Mouse (Mus musculus) lung, postnatal 0 days (tissue): ENCODE measurements around the gene P2ry6. TPM values are rescaled to one million over a fixed set of nuclear protein-coding genes. Genes with fewer than 3 reads are reported as not detected.

Experiments
- ATAC-seq: fragments of 200-750 bp; cut with Nextera tagmentation; 2 replicates; pipeline ENCODE4 v1.8.0; 2017; ENCODE audit warnings: moderate library complexity
- DNase-seq: peaks from one replicate; pipeline ENCODE4 v3.0.0-alpha.2; 2016; ENCODE audit warnings: low spot score
- H3K27ac ChIP-seq: fragments of 300-500 bp; sonication (generic); 2 replicates; pipeline ENCODE4 v1.5.1; 2014; ENCODE audit warnings: antibody characterized with exemption, mild to moderate bottlenecking, low read length, mixed read lengths
- H3K27me3 ChIP-seq: fragments of 300-500 bp; sonication (generic); replicated peaks from 2 replicates; pipeline ENCODE4 v1.6.1; 2014; ENCODE audit warnings: low read length, mixed read lengths; ENCODE audit not compliant: insufficient read depth
- H3K36me3 ChIP-seq: fragments of 300-500 bp; sonication (generic); 2 replicates; pipeline ENCODE4 v1.6.1; 2014; ENCODE audit warnings: low read length, mixed read lengths; ENCODE audit not compliant: insufficient read depth
- H3K4me1 ChIP-seq: fragments of 300-500 bp; sonication (generic); 2 replicates; pipeline ENCODE4 v1.6.1; 2014; ENCODE audit warnings: antibody characterized with exemption, low read depth, low read length, mixed read lengths; ENCODE audit not compliant: insufficient read depth
- H3K4me2 ChIP-seq: fragments of 300-500 bp; sonication (generic); replicated peaks from 2 replicates; pipeline ENCODE4 v1.6.1; 2014; ENCODE audit warnings: low read depth, mild to moderate bottlenecking, low read length, moderate library complexity, mixed read lengths
- H3K4me3 ChIP-seq: fragments of 300-500 bp; sonication (generic); 2 replicates; pipeline ENCODE4 v1.5.1; 2014; ENCODE audit warnings: low read depth, low read length
- H3K9ac ChIP-seq: fragments of 300-500 bp; sonication (generic); replicated peaks from 2 replicates; pipeline ENCODE4 v1.6.1; 2014; ENCODE audit warnings: low read depth, mild to moderate bottlenecking
- H3K9me3 ChIP-seq: fragments of 300-500 bp; sonication (generic); 2 replicates; pipeline ENCODE4 v1.6.1; 2016; ENCODE audit warnings: low read length, mixed read lengths
- CTCF ChIP-seq: IDR thresholded peaks from 2 replicates; pipeline ENCODE4 v1.5.1; 2016; ENCODE audit warnings: antibody characterized with exemption, mild to moderate bottlenecking
- EP300 ChIP-seq: IDR thresholded peaks from 2 replicates; pipeline ENCODE4 v1.6.1; 2016; ENCODE audit warnings: antibody characterized with exemption, mild to moderate bottlenecking, control low read depth
- WGBS: fragments of 180-500 bp; shearing (Covaris S2); extraction: QIAGEN DNeasy Blood & Tissue Kit; methylation state at CpG from one replicate; pipeline ENCODE4 v1.1.7; 2014; 5-methylcytosine and 5-hydroxymethylcytosine counted together
- polyA plus RNA-seq: library from polyadenylated mRNA; unstranded; fragments of >200 nt; fragmentation: Nextera tagmentation; extraction: Ambion mirVana; gene quantifications from 2 replicates; pipeline ENCODE4 v1.2.1, GENCODE M21; 2015

Gene P2ry6
- polyA plus RNA-seq, 1 experiment from 2014 or later: 9.9 TPM

DNA sequence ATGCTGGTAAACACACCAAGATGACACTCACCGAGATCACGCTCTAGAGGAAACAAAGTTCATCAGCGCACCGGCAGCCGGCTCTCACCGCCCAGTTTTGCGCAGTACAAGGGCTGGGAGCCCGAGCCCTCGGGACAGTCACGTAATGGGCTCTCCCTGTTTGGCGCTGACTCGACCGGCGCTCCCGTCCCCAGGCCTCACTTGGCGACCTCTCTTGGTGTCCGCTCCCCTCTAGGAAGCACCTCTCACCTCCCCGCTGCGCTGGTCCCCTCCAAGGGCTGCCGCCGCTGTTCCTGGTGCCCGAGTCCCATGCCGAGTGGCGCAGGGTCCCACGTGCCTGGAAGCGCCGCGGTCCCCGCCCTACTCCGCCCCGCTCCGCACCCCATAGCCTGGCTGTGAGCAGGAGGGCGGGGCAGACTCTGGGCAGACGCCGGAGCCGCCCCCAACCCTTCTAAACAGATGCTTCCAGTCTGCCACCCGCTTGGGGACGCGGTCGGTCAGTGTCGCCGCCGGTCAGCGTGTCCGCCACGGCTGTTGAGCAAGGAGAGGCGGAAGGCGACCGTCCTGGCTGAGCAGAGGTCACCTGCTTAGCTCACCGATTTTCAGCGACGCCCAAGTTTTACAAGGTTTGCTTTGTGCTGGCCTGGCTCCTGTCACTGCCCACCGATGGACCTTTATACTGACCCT is 37.4 kb upstream of the P2ry6 start:
- ATAC-seq: peak; percentile 98
- Histone ChIP-seq H3K4me3 (peak overlapping the region; percentile 55), H3K9ac (peak overlapping the region; percentile 36), H3K27ac (peak overlapping the region; percentile 34), H3K9me3 (no peaks in the 10 kb centered on the region), H3K4me2 (peak overlapping the region; percentile 87), H3K27me3 (no peaks in the 10 kb centered on the region), H3K4me1 (no peaks in the 10 kb centered on the region), H3K36me3 (no peaks in the 10 kb centered on the region)
- DNase-seq: peak; percentile 92
- under 1% methylated on average over 51 of the region's 53 CpGs for WGBS
- peak; percentile 11 for TF ChIP-seq CTCF
- TF ChIP-seq EP300: no peak

DNA sequence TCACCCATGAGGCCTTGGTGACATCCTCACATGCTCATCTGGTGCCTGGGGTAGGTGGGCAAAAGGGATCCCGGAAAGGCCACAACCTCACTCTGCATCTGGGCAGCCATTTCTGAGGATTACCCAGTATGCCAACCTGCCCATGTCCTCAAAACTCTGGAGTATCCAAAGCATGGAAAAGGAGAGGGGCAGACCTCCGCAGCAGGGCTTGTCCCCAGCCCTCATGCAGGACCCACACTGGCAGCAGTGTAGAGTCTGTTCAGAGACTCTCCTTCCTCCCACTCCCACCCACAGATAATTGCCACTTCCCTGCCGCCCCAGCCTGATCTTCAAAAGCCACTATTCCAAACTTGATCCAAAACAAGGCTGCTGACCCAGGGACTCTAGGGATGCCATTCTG is 36.3 kb upstream of the P2ry6 start:
- H3K9ac ChIP-seq: no peak overlapping the region
- no peak for TF ChIP-seq CTCF
- TF ChIP-seq EP300: no peak
- no peaks in the 10 kb centered on the region for H3K36me3 ChIP-seq
- H3K27me3 ChIP-seq: no peaks in the 10 kb centered on the region
- no peaks in the 10 kb centered on the region for H3K9me3 ChIP-seq
- H3K4me2 ChIP-seq: peak overlapping the region; percentile 87
- DNase-seq (no peak), ATAC-seq (no peak)
- H3K27ac ChIP-seq: no peak overlapping the region
- no peaks in the 10 kb centered on the region for H3K4me1 ChIP-seq
- 60% methylated on average over 3 of the region's 3 CpGs for WGBS
- peak overlapping the region; percentile 55 for H3K4me3 ChIP-seq

DNA sequence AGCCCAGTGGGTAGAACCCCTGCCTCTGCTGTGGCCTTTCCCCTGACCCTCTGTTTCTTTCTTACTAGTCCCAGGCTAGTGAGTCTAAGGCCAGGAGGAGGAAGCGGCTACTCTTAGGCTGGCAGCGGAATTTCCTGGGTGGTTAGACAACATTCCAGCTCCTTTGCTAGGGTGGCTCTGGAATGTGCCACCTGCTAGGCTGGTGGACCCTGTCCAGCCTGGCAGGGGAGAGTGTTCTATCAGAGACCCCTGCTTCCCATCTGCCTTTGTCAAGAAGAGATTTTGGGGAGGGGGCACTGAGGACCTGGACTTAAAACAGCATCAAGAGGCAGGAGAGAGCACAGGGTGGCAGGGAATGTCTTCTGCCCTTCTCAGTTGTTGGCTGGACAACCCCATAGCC is 31.8 kb upstream of the P2ry6 start:
- ATAC-seq (peak; percentile 63), DNase-seq (peak; percentile 63)
- WGBS: 67% methylated on average over 2 of the region's 2 CpGs
- no peak overlapping the region for H3K4me2 ChIP-seq
- H3K27ac ChIP-seq: 0 out of 2 replicates have a peak overlapping the region, but pooled peaks have one; percentile 0
- TF ChIP-seq EP300 (peak; percentile 44; the same call in 1 of the 2 replicates), CTCF (no peak)
- no peaks in the 10 kb centered on the region for H3K36me3 ChIP-seq
- H3K27me3 ChIP-seq: no peaks in the 10 kb centered on the region
- H3K9me3 ChIP-seq: no peaks in the 10 kb centered on the region
- H3K9ac ChIP-seq: no peak overlapping the region
- H3K4me1 ChIP-seq: 0 out of 2 replicates have a peak, but pooled peaks cover 3% of the 10 kb centered on the region
- H3K4me3 ChIP-seq: no peak overlapping the region

DNA sequence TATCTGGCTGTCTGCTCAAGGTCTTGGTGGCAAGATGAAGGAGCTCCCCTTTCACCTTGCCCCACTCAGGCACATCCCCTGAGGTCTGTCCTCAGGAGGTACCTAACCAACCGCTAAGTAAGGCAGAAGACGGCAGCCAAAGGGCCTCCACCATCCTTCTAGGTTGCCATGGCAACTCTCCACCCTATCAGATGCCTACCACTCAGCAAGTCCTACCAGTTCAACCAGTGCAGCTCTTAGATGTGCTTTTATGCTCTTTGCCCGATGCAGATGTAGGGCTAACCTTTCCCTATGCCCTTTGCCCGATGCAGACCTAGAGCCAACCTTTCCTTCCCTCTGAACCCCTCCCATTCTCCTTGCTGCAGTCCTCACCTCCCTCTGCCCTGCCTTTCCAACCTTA is 30.7 kb upstream of the P2ry6 start:
- no peak overlapping the region for H3K9ac ChIP-seq
- no peaks in the 10 kb centered on the region for H3K36me3 ChIP-seq
- H3K4me2 ChIP-seq: no peak overlapping the region
- no peak for DNase-seq
- H3K27me3 ChIP-seq: no peaks in the 10 kb centered on the region
- WGBS: 47% methylated on average over 4 of the region's 4 CpGs
- no peak for ATAC-seq
- no peak overlapping the region for H3K4me3 ChIP-seq
- H3K27ac ChIP-seq: no peak overlapping the region
- no peaks in the 10 kb centered on the region for H3K9me3 ChIP-seq
- H3K4me1 ChIP-seq: 0 out of 2 replicates have a peak, but pooled peaks cover 3% of the 10 kb centered on the region
- TF ChIP-seq CTCF (no peak), EP300 (no peak)

DNA sequence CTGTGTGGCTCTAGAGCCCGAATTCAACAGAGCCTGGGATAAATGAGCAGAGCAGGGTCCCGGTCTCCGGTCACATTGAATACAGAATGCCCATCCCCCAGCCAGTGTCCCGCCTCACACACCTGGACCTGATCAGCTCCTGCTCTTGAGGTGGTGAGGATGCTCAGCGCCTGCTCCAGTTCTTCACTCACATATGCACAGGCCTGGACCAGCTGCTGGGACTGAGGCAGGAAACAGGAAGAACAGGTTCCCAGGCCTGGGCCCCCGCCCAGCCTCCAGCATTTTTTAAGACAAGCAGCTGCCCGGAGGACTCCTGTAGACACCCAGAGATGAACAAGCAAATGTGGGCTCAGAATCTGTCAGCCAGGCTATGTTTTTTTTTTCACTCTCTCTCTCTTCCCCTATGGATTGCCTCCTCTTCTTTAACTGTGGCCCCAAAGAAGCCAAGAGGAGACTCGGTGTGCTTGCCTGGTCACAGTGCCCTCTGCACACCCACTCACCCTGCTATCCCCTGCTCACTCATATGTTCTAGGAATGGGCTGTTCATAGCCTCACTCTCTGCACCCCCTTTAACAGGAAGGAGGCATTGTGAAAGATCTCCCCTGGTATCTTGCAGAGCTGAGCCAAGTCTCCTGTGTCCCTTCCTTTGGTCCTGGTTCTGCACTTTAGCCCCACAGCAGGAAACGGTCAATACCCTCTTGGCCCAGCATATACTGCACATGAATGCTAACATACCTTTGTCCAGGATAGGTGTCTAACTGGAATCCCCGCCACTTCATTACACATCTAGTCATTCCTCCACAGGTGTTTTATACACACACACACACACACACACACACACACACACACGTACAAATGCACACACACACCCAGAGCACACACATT is 29.2 kb upstream of the P2ry6 start:
- Histone ChIP-seq H3K4me3 (no peak overlapping the region), H3K36me3 (no peaks in the 10 kb centered on the region), H3K27ac (no peak overlapping the region), H3K9me3 (no peaks in the 10 kb centered on the region), H3K4me2 (no peak overlapping the region), H3K27me3 (no peaks in the 10 kb centered on the region), H3K9ac (no peak overlapping the region), H3K4me1 (0 out of 2 replicates have a peak, but pooled peaks cover 3% of the 10 kb centered on the region)
- TF ChIP-seq EP300 (no peak), CTCF (no peak)
- ATAC-seq (peak; percentile 52), DNase-seq (peak; percentile 49)
- WGBS: 49% methylated on average over 11 of the region's 11 CpGs

DNA sequence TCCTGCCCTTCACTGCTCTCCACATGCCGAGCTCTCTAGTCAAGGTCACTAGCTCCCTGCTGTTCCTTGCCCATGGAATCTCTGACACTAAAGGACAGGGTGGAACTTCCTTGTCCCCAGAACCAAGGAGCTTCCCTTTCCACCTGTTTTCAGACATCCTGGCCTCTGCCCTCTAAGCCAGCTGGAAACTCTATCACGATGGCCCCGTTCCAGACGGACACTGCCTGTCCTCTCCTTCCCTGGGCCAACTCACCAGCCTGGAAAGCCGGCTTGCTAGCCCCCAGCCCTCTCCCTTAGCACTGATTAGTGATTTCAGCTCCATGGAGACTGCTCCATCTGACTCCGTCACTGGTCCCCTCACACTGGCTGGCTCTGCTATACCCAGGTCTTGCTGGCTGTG is 27.8 kb upstream of the P2ry6 start:
- Histone ChIP-seq H3K4me2 (no peak overlapping the region), H3K36me3 (no peaks in the 10 kb centered on the region), H3K9ac (no peak overlapping the region), H3K9me3 (no peaks in the 10 kb centered on the region), H3K27me3 (no peaks in the 10 kb centered on the region), H3K4me3 (no peak overlapping the region), H3K27ac (no peak overlapping the region), H3K4me1 (0 out of 2 replicates have a peak, but pooled peaks cover 3% of the 10 kb centered on the region)
- DNase-seq (no peak), ATAC-seq (no peak)
- TF ChIP-seq EP300 (no peak), CTCF (no peak)
- 63% methylated on average over 6 of the region's 6 CpGs for WGBS
